Mouse (Mus musculus): ENCODE data around the gene Ccdc77.

- no peak for TF ChIP-seq CTCF (IDR thresholded peaks at IDR 0.05)
- TF ChIP-seq EP300 (IDR thresholded peaks at IDR 0.05): no peak
These were observed 69.4 kb downstream of the Ccdc77 start for GRCm38 (mm10) chr6:120294785-120295133.

Data from lung, postnatal 0 days (tissue).